Mouse (Mus musculus) adrenal gland, postnatal 10 days (tissue): Measurements from ENCODE around the gene Gm27021. TPM values are rescaled to one million over a fixed set of nuclear protein-coding genes. Genes with fewer than 3 reads are reported as not detected.

Experiments
- DNase-seq: peaks from one replicate; pipeline ENCODE4 v3.0.0; 2021; ENCODE audit warnings: mixed read lengths
- total RNA-seq, 2 experiments: library from RNA; stranded (reverse); gene quantifications; 2 replicates each; pipeline ENCODE4 v1.2.3; 2021

Gm27021 gene
- total RNA-seq, 2 experiments from 2014 or later: not detected

DNA sequence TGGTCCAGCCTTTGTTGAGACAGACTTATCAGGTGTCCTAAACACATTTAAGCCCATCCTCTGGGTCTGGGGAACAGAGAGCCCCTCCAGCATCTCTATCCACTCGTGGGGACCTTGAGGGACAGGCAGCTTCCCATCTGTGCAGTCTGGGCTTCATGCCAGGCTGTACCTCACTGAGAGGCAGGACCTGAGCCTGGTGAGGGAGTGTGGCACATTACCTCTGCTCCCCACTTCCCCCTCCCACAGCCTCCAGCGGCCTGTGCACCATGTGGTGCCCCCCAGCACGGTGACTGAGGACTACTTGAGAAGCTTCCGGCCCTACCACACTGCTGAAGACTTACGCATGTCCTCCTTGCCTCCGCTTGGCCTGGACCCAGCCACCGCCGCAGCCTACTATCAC, 101.2 kb downstream of the Gm27021 start:
- DNase-seq: no peak

DNA sequence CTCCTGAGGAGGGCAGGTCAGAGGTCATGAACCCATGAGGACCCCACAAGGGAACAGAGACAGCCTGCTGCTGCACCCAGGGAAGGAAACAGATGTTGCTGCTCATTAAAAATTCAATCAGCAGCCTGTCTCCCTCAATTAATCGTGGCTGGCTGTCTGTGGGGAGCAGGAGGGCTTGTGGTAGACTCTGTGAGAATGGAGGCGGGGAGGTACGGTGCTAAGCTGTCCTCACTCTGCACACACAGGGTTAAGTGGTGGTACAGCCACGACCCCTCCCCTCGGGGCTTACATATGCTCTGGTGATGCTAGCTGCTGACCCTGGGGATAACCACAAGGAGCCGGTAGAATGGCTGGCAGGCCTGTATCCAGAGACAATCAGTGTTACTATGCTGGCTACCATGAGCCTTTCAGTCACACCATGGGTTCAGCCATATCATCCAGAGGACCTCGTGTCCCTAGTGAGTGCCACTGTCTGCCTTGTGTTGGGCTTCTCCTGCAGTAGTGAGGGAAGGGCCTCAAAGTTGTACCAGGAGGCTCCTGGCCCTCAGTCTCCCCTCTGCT, 102.6 kb downstream of the Gm27021 start:
- no peak for DNase-seq

DNA sequence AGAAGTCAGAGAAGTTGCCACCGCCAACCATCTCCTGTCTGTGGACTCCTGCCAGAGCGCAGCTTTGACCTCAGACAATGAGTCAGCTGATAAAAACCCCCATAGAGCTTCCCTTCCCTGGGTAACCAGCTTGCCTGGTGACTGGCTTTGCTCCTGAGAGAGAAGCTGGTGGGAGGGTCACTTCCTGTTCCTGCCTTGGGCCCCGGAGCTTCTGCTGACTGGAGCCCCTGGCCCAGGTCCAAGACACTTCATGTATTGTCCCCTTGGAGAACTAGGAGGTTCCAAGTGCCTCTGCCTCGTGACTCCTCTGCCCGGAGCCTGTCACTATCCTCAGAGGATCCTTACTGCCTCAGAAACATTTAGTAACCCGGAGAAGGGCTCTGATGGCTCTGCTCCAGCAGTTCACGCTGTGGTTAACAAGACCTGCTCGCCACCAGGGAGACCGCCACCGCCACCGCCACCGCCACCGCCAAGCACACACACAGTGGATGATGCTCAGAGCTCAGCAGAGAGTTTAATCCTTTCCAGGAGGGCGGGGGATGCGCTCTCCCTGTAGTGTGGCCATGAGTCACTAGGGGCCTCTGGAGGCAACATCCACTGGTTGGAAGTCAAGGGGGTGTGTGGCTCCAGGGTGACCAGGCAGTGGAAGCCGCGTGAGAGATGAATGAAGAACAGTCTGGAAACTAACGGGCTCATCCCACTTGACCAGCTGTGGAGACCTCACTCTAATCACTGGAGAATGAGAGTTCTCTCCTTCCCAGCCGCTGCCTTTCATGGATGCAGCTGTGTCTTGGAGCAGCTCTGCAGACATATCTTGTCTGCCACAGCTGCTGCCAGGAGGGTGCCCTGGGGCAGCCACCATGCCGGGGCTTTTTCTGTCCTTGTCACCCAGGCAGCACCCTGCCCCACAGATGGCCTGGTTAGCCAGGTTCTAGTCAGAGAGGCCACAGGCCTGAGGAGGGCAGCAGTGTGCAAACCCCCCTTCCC, 103.7 kb downstream of the Gm27021 start:
- peak; percentile 91 for DNase-seq

DNA sequence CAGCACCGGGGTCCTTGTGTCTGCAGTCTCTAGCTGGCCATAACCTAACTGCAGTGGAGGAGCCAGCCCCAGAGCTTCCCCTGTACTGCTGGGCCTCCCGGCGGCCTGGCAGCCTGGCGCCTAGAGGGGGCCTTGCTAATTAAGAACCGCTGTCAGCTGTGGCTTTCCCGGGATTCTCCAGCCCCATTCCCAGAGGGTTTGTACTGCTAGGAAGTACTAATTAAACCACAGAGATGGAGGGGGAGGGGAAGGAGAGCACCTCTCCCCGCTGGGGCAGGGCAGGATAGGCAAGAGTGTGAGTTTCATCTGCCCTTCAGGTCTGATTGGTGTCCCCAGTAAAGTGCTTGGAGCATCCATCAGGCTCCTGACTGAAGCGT, 104.5 kb downstream of the Gm27021 start:
- DNase-seq: no peak

DNA sequence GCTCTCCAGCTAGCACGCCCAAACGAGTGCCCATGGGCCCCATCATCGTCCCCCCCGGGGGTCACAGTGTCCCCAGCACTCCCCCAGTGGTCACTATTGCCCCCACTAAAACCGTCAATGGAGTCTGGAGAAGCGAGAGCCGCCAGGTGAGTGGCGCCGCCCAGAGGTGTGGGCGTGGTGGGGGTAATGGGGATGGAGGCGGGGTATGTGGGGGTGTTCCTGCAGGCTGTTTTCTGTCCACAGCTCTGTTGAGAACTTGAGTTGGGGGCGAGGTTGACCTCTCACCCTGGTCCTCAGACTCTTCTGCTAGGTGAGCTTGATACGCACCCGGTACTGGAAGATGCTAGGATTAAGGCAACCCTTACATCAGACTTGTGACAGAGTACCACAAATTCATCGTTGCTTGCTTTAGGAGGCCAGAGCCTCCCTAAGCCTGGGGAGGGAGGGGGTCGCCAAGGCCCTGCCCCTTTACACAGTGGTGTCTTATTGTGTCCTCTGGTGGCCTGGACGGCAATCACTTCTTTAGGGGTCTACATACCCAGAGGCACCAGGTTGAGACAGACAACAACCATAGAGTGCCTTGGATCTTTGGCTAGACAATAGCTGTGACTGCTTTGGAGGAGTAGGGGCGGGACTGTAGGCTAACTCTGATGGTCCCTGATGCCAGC, 105.1 kb downstream of the Gm27021 start:
- no peak for DNase-seq

DNA sequence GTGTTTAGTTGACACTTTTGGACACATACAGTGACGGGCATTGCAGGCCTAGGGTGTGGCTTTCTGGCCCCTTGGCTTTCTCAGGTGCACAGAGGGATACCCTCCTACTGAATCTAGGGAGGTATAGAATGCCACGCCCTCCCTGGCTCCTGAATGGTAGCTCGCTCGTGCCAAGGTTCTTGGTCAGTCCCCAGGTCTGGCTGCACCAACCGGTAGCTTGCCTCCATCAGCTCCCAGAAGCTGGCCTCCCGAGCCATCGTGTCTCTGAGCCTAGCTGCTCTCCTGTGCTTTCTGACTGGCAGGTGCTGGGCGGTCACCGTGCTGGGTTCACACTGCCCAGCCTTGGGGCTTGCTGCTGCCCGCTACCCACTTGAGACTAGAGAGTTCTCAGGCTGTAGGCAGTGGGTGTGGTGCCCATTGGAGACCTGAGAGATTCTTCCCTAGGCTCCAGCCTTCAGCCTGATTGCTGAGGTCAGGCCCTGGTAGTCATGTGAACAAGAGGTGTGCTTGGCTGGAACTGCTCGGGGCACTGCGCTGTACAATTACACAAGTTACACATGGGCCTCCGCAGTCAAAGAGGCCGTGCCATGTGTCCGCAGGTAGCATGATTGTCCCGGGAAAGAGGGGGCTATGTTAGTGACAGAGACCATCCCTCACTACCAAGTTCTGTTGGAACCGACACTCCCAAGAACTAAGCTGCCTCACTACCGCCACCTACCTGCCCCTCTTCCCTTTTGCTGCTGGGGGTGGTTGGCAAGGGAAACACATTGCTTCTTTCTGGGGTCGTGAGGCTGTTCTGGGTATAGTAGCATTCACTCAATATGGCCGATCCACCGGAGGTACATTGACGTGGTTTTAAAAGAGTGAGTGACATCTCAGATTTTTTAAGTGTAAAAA, 106.1 kb downstream of the Gm27021 start:
- no peak for DNase-seq

DNA sequence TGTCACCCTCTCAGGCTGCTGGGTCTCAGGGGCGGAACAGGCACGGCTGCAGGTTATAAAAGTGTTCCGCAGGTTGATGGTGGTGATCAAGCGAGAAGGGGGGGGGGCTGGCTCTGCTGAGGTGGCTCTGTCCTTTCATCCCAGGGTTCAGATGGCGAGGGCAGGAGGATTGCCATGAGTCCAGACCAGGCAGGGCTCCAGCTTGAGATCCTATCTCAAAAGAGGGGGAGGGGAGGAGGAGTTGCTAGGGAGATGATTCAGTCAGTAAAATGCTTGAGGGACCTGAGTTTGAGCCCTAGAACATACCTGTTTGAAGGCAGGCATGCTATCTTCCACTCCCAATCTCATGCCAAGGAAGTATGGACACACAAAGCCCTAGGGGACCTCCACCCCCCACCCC, 107.3 kb downstream of the Gm27021 start:
- DNase-seq: no peak

DNA sequence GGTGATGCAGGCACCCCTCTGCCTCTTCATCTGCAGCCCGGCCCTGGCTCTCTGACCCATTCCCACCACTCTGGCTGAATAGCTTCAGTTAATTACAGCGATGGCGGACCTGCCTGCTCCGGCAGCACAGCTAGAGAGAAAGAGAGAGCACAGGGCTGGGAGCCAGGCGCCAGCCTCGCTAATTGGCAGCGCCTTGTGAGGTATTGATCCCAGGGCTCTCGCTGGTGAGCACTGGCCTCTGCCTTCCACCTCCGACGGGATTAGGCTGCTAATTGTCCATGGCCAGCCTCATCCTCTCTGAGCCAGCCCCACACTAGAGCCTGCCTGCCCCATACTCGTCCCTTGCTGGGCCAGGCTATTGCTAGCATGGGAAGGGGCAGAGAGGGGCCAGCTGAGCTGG, 108.2 kb downstream of the Gm27021 start:
- DNase-seq: no peak

Other genes starting within 250 kb of the Gm27021 start
- gene Gins2, start 78.8 kb downstream of the Gm27021 start, total RNA-seq: 10 to 100 TPM; 18.6 to 19.0 TPM
- 10 to 100 TPM; 28.3 to 32.8 TPM for gene 1190005I06Rik, start 20.4 kb downstream of the Gm27021 start, total RNA-seq
- 1,000 to 10,000 TPM; 2,747 to 2,903 TPM for gene Cox4i1, start 143 bp upstream of the Gm27021 start, total RNA-seq
- 100 to 1,000 TPM; 113 to 117 TPM for gene Emc8, start 494 bp upstream of the Gm27021 start, total RNA-seq
- gene Irf8, start 68.3 kb upstream of the Gm27021 start, total RNA-seq: 10 to 100 TPM; 18.9 to 21.8 TPM